Mouse (Mus musculus): ENCODE data around the gene Ttk.

Gene Ttk

GRCm38 (mm10) chr9:83833811-83834747 lies at the start of gene Ttk:
Ttk (plus strand) TSS chr9:83834689.
- peak; percentile 71 for DNase-seq (ENCODE audit: low read depth)

- DNase-seq (ENCODE audit: low read depth): no peak
Measured at GRCm38 (mm10) chr9:83785501-83785900, 49.0 kb upstream of the Ttk start.

GRCm38 (mm10) chr9:83789326-83789725 lies 45.2 kb upstream of the Ttk start:
- DNase-seq (ENCODE audit: low read depth): no peak

GRCm38 (mm10) chr9:83796875-83797274 lies 37.6 kb upstream of the Ttk start:
- DNase-seq (ENCODE audit: low read depth): no peak

- DNase-seq (ENCODE audit: low read depth): no peak
Measured at GRCm38 (mm10) chr9:83797898-83798297, 36.6 kb upstream of the Ttk start.

- DNase-seq (ENCODE audit: low read depth): no peak
Measured at GRCm38 (mm10) chr9:83804341-83804740, 30.1 kb upstream of the Ttk start.

DNA sequence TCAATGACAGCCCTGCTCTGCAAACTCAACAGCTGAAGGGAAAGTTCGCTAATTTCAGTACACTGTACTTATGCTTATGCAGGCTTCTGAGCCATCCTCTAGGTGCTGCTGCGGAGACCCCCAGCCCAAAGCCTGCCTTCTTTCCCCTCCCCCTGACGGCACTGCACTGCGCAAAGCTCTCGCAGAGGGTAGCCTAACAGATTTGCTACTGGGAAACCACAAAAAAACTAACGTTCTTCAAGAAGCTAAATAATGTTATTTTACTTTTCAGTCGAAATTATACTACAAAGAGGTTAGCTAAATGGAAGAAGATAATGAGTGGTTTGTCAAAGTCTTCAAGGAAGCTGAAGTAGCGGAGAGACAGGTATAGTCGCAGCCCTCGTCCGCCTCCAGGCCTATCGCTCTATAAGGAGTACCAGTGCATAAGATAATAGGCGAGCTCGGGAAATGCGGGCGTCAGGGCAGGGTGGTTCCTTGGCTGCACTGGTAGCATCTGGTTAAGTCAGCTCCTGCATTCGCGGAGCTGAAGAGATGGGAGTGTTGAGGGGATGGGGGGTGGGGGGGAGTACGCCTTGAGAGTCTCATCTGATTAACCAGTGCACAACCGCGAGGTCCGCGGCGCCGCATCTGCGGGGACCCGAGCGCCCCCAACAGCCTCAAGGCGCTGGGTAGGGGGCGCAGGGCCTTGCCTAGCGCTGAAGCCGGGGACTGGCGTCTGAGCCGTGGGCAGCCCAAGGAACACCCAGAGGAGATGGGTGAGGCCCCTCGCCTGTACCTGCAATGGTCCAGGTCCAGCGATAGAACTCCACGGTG lies 29.1 kb upstream of the Ttk start:
- no peak for DNase-seq (ENCODE audit: low read depth)

DNA sequence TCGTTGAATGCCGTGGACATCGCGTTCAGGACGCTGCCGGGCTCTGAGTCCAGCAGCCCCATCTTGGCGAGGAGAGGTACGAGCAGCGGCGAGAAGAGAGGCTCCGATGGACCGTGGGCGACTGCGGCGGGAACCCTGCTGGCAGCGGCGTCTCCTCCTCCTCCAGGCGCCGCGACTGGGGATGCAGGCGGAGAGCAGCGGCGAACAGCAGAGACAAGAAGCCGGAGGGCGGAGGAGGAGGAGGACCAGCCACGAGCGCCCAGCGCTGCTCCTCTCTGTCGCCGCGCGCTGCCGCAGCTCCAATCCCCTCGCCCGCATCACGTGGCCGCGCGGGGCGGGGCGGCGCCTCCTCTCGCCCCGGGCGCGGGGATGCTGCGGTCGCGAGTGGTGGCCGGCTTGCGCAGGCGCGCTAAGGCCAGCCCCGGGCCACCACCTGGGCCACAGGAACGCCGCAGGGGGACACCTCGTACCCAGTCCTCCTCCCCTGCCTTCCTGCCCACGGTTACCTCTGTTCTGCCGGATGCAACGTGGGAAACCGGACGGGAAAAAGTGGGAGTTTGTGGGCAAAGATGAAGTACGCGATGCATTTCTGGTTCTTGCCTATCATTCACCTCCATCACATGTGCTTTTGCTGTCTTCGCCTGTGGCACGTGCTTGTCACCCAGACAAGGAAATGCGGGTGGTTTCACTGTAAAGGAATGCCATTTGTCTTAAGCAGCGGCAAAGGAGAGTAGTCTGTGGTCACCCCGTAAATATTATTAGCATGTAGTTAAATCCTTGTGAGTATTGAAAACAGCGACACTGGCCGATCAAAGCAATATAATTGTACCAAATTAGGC lies 28.3 kb upstream of the Ttk start, which contains the start of gene Elovl4:
Gene Elovl4 (minus strand): TSS at position 301 of the 839 bp plus-strand sequence.
- DNase-seq (ENCODE audit: low read depth): no peak

GRCm38 (mm10) chr9:83807562-83807961 lies 26.9 kb upstream of the Ttk start:
- peak; percentile 14 for DNase-seq (ENCODE audit: low read depth)

GRCm38 (mm10) chr9:83819188-83819587 lies 15.3 kb upstream of the Ttk start:
- no peak for DNase-seq (ENCODE audit: low read depth)

- DNase-seq (ENCODE audit: low read depth): no peak
Measured at GRCm38 (mm10) chr9:83820976-83821375, 13.5 kb upstream of the Ttk start.

DNA sequence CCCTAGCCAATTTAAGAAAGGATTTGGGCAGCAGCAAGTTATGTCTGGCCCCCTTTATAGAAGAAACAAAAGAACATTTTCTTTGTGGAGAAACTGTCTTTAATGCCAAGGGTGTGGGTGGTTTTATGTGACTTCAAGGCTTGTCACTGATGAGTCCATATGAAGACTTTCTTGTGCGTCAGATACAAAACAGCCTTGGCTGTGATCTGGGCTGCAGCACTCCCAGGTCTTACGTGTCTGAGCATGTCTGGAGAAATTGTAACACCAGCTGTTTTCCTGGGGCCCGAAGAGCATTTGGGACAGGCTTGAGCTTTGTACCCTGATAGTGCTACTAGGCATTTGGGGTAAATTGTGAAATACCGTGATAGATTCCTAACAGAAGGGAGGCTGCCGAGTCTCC lies 11.6 kb upstream of the Ttk start:
- DNase-seq (ENCODE audit: low read depth): no peak

DNA sequence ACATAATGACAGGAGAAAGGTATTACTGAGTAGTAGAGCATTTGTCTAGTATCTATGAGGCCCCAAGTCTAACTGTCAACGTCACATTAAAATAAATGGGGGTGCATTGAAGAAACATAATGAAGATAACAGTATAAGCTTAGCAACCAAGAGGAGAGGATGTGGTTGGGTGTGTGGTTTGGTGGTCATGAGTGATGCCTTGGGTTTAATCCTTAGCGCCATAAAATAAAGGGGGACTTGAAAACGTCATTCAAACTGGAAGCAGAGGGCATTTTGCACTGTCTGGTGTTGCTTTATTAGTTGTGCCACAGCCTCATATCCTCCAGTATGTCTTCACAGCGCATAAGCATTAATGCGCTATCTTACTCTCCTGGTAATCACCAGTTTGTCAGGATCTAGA lies 4.6 kb upstream of the Ttk start:
- no peak for DNase-seq (ENCODE audit: low read depth)

GRCm38 (mm10) chr9:83831152-83831551 lies 3.3 kb upstream of the Ttk start:
- DNase-seq (ENCODE audit: low read depth): no peak

- no peak for DNase-seq (ENCODE audit: low read depth)
Measured at GRCm38 (mm10) chr9:83834748-83835313, 342 bp downstream of the Ttk start.

GRCm38 (mm10) chr9:83852464-83852863 lies 18.0 kb downstream of the Ttk start:
- no peak for DNase-seq (ENCODE audit: low read depth)

GRCm38 (mm10) chr9:83865165-83865564 lies 30.7 kb downstream of the Ttk start:
- DNase-seq (ENCODE audit: low read depth): no peak

DNA sequence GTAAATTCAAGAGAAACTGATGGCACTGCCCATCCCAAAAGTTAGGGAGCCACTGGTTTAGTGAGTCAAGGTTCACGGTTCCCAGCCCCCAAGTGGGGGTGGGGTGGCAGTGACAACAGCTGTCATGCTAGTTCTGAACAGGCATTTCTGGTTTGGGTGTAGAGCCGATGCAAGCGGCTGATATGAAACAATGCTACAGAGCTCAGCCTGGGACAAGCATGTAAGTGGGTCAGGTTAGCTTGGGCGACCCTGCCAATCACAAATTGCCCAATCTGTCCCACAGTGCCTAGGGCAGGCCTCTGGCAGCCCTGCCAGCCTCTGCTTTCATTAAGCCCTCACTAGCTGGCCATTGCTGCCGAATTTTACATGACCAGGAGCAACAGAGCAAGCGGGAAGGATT lies 47.7 kb downstream of the Ttk start:
- no peak for DNase-seq (ENCODE audit: low read depth)

- no peak for DNase-seq (ENCODE audit: low read depth)
Measured at GRCm38 (mm10) chr9:83886149-83886548, 51.7 kb downstream of the Ttk start.

GRCm38 (mm10) chr9:83888214-83888613 lies 53.7 kb downstream of the Ttk start:
- no peak for DNase-seq (ENCODE audit: low read depth)

DNA sequence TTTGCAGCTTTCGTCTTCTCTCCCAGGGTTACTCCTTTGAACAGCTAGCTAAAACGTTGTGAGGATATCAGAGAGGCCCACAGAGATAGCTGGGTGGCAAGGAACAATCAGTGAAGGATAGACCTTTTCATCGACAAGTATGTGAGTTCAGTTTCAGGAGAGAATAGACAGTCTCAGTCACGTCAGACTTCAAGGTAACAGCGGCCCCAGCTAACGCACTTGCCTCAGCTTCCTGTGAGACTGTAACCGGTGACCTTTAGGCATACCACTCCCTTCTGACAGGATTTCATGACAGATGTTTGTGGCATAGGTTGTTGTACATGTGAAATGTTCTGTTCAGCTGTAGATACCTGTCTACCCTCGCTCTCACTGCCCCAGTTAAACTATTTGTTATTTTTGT lies 58.6 kb downstream of the Ttk start:
- DNase-seq (ENCODE audit: low read depth): no peak
